Mouse (Mus musculus): ENCODE results near the gene Mrpl10. TPM values are rescaled to one million over a fixed set of nuclear protein-coding genes. Genes with fewer than 3 reads are reported as not detected.

Gene Mrpl10
- polyA plus RNA-seq (2015; fragmentation: Nextera tagmentation; extraction: Ambion mirVana), result 81.9 and 83.2 TPM in 2 replicates

GRCm38 (mm10) chr11:97041022-97041899 lies at the start of gene Mrpl10, which contains the start of gene Lrrc46:
Gene Mrpl10, plus strand, starts transcription at chr11:97041560.
Gene Lrrc46, minus strand, starts transcription at chr11:97041407.
- Histone ChIP-seq H3K9me3 (no peaks in the 10 kb centered on the region), H3K4me2 (replicated peaks) (peak within 1 kb of the TSS; percentile 89)
- under 1% methylated on average over 48 of the region's 48 CpGs for WGBS

DNA sequence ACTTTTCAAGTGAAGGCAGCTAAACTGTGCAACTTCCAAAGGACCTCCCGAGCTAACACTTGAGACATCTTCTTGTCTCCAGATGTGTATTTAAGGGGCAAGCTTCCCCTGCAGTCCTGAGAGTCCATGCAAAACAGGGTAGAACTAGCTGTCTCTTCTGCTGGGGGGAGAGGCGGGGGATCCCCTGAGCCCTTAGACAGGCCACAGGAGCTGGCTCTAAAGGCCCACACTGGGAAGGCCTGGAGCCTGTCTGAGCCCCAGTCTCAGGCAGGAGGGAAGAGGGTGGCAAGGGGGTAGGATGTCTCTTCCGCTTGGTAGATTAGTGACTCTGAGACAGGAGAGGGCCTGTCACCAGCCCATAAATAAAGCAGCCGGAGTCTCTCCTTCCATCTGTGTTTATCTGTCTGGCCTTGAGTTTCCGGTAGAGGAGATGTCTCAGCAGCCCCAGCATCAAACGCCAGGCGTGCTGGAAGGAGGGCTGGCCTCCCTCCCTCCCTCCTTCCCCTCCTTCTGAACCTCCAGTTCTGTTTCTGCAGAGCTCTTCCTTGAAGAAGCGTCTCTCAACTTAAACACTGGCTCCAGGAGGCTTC lies 48.5 kb upstream of the Mrpl10 start:
- H3K27ac ChIP-seq, result no peak overlapping the region
- peaks cover 54% of the 10 kb centered on the region for H3K27me3 ChIP-seq
- ATAC-seq (ENCODE audit: low FRiP score, low read depth), result no peak
- WGBS, result 23% methylated on average over 8 of the region's 8 CpGs
- no peak overlapping the region for H3K4me2 ChIP-seq (replicated peaks)
- H3K9ac ChIP-seq, result 0 out of 2 replicates have a peak overlapping the region, but pooled peaks have one; percentile 4
- no peaks in the 10 kb centered on the region for H3K9me3 ChIP-seq
- no peaks in the 10 kb centered on the region for H3K36me3 ChIP-seq
- H3K4me3 ChIP-seq, result no peak overlapping the region
- H3K4me1 ChIP-seq, result peaks cover 24% of the 10 kb centered on the region

More at GRCm38 (mm10) chr11:97041022-97041899, at the start of gene Mrpl10, which contains the start of gene Lrrc46:
- Histone ChIP-seq H3K27ac (0 out of 2 replicates have a peak within 1 kb of the TSS, but pooled peaks have one; percentile 55), H3K4me3 (peak within 1 kb of the TSS; percentile 82), H3K9ac (peak within 1 kb of the TSS; percentile 91), H3K4me1 (peaks cover 13% of the 10 kb centered on the region), H3K36me3 (peaks cover 22% of the 10 kb centered on the region), H3K27me3 (no peaks in the 10 kb centered on the region)
- ATAC-seq (ENCODE audit: low FRiP score, low read depth), result peak; percentile 94

DNA sequence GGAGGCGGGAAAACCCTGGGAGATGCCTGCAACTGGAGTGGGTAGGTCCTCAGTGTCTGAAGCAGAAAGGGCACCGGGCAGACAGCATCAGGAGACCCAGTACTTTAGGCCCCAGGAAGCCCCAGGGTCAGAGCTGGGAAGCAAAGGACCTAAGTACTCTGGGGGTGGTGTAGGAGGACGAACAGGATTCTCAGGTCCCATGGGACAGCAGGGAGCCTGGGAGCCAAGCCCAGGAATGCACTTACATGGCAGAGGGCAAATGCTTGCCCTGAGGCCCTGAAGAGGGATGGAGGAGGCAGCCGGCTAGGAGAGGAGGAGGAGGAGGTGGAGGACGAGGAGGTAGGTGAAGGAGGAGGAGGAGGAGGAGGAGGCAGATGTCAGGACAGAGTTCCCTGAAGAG lies 46.3 kb upstream of the Mrpl10 start:
- ATAC-seq (ENCODE audit: low FRiP score, low read depth), result no peak
- H3K4me3 ChIP-seq, result no peak overlapping the region
- WGBS, result 14% methylated on average over 5 of the region's 5 CpGs
- H3K4me1 ChIP-seq, result peaks cover 21% of the 10 kb centered on the region
- H3K9me3 ChIP-seq, result no peaks in the 10 kb centered on the region
- H3K27ac ChIP-seq, result no peak overlapping the region
- peaks cover 62% of the 10 kb centered on the region for H3K27me3 ChIP-seq
- H3K9ac ChIP-seq, result no peak overlapping the region
- H3K4me2 ChIP-seq (replicated peaks), result no peak overlapping the region
- H3K36me3 ChIP-seq, result no peaks in the 10 kb centered on the region

GRCm38 (mm10) chr11:96995836-96996772 lies 45.3 kb upstream of the Mrpl10 start:
- Histone ChIP-seq H3K4me2 (replicated peaks) (no peak overlapping the region), H3K4me3 (no peak overlapping the region), H3K9me3 (no peaks in the 10 kb centered on the region), H3K27me3 (peaks cover 68% of the 10 kb centered on the region), H3K27ac (no peak overlapping the region), H3K4me1 (peaks cover 21% of the 10 kb centered on the region), H3K9ac (no peak overlapping the region), H3K36me3 (no peaks in the 10 kb centered on the region)
- ATAC-seq (ENCODE audit: low FRiP score, low read depth), result no peak
- WGBS, result 79% methylated on average over 15 of the region's 15 CpGs

DNA sequence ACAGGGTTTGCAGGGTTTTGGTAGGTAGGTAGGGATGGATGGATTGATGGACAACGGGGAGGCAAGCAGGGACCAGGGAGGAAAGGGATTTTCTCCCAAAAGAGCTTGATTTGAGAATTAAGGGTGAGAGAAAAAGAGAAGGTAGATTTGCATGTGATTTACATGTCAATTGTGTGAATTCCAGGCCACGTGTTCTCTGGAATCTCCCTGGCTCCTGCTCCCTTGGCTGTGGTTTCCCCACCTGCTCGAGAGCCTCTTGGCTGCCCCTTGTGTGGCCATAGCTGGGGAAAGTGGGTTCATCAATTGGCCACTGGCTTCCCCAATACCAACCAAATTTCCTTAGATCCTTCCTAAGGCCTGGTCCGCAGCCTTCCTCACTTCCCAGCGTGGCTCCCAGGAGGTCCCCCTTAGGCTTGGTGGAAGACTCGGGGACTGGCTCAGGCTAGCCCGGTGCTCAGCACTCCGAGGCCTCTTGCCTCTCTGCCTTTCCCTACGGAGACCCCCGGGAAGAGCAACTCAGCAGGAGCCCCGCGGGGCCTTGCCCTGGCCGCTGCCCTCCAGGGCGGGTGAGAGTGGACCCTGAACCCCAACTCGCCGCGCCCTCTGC lies 44.5 kb upstream of the Mrpl10 start:
- Histone ChIP-seq H3K27ac (no peak overlapping the region), H3K4me2 (replicated peaks) (peak overlapping the region; percentile 68), H3K9me3 (no peaks in the 10 kb centered on the region), H3K27me3 (peaks cover 73% of the 10 kb centered on the region), H3K36me3 (no peaks in the 10 kb centered on the region), H3K4me3 (peak overlapping the region; percentile 40), H3K4me1 (peaks cover 21% of the 10 kb centered on the region), H3K9ac (peak overlapping the region; percentile 73)
- no peak for ATAC-seq (ENCODE audit: low FRiP score, low read depth)
- WGBS, result 15% methylated on average over 17 of the region's 17 CpGs

GRCm38 (mm10) chr11:96997380-96997956 lies 43.9 kb upstream of the Mrpl10 start:
- no peak for ATAC-seq (ENCODE audit: low FRiP score, low read depth)
- Histone ChIP-seq H3K4me2 (replicated peaks) (peak overlapping the region; percentile 68), H3K9me3 (no peaks in the 10 kb centered on the region), H3K36me3 (no peaks in the 10 kb centered on the region), H3K27ac (no peak overlapping the region), H3K9ac (peak overlapping the region; percentile 73), H3K4me1 (peaks cover 21% of the 10 kb centered on the region), H3K27me3 (peaks cover 67% of the 10 kb centered on the region), H3K4me3 (peak overlapping the region; percentile 40)
- WGBS, result 2% methylated on average over 26 of the region's 30 CpGs

DNA sequence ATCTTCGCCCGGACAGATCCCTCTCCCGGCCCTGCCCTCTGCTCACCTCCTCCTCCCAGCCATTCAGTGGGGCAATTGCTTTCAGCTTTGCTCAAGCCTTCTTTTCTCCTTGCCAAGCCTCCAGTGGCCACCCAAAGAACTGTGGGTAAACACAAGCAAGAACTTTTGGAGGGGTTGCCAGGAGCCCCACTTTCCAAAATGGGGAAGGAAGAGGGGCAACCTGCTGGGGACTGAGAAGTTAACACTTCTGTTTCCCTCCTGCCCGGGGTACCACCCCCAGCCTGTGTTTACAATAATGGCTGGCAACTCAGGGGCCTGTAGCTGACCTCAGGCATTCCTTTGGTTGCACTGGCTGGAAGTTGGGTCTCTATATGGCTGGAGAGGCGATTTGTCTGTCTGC lies 38.2 kb upstream of the Mrpl10 start:
- no peak overlapping the region for H3K27ac ChIP-seq
- WGBS, result 23% methylated on average over 5 of the region's 5 CpGs
- H3K9ac ChIP-seq, result no peak overlapping the region
- no peak overlapping the region for H3K4me2 ChIP-seq (replicated peaks)
- no peaks in the 10 kb centered on the region for H3K36me3 ChIP-seq
- peaks cover 3% of the 10 kb centered on the region for H3K4me1 ChIP-seq
- no peaks in the 10 kb centered on the region for H3K9me3 ChIP-seq
- peaks cover 56% of the 10 kb centered on the region for H3K27me3 ChIP-seq
- ATAC-seq (ENCODE audit: low FRiP score, low read depth), result no peak
- no peak overlapping the region for H3K4me3 ChIP-seq

- 63% methylated on average over 9 of the region's 9 CpGs for WGBS
- H3K27me3 ChIP-seq, result peaks cover 64% of the 10 kb centered on the region
- no peak for ATAC-seq (ENCODE audit: low FRiP score, low read depth)
- no peak overlapping the region for H3K4me2 ChIP-seq (replicated peaks)
- no peaks in the 10 kb centered on the region for H3K9me3 ChIP-seq
- no peak overlapping the region for H3K4me3 ChIP-seq
- no peaks in the 10 kb centered on the region for H3K36me3 ChIP-seq
- no peak overlapping the region for H3K27ac ChIP-seq
- peaks cover 7% of the 10 kb centered on the region for H3K4me1 ChIP-seq
- H3K9ac ChIP-seq, result no peak overlapping the region
Observed at GRCm38 (mm10) chr11:97007093-97007794, 34.1 kb upstream of the Mrpl10 start.

GRCm38 (mm10) chr11:97009198-97009790 lies 32.1 kb upstream of the Mrpl10 start:
- 43% methylated on average over 8 of the region's 8 CpGs for WGBS
- Histone ChIP-seq H3K4me1 (peaks cover 10% of the 10 kb centered on the region), H3K27ac (no peak overlapping the region), H3K4me2 (replicated peaks) (no peak overlapping the region), H3K27me3 (peaks cover 69% of the 10 kb centered on the region), H3K9ac (no peak overlapping the region), H3K36me3 (no peaks in the 10 kb centered on the region), H3K4me3 (no peak overlapping the region), H3K9me3 (no peaks in the 10 kb centered on the region)
- no peak for ATAC-seq (ENCODE audit: low FRiP score, low read depth)

DNA sequence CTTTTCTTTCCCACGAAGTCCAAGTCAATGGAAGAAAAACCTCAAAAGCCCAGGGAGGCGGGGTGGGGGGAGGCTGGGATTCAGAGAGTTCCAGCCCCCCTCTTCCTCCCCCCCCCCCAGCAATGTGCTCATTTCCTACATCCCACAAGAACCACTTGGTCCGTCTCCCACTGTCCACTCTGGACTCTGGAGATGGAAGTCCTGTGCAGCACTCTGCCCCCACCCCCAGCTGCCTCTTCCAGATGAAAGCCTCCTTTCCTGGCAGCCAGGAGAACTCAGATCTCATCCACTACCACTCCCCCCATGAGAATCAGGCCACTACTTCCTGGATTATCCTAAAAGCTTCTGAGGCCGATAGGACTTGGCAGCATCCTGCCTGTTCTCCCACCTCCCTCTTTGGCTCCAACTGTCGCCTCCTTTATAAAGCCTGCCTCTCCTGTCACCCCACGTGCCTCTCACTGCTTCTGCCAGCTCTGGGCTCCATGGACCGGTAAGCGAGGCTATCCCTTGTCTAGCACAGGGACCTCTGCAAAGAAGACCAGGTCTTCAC lies 28.2 kb upstream of the Mrpl10 start, which contains the start of gene Sp6:
Gene Sp6 (plus strand): TSS at position 274 of the 550 bp plus-strand sequence.
- no peak within 1 kb of the TSS for H3K4me3 ChIP-seq
- no peak within 1 kb of the TSS for H3K4me2 ChIP-seq (replicated peaks)
- peaks cover 86% of the 10 kb centered on the region for H3K27me3 ChIP-seq
- 24% methylated on average over 7 of the region's 8 CpGs for WGBS
- H3K9me3 ChIP-seq, result no peaks in the 10 kb centered on the region
- no peak within 1 kb of the TSS for H3K9ac ChIP-seq
- H3K4me1 ChIP-seq, result peaks cover 10% of the 10 kb centered on the region
- no peaks in the 10 kb centered on the region for H3K36me3 ChIP-seq
- ATAC-seq (ENCODE audit: low FRiP score, low read depth), result no peak
- H3K27ac ChIP-seq, result no peak within 1 kb of the TSS

Data from limb, embryonic 13.5 days (tissue).